Mouse (Mus musculus) heart, adult 2 months (tissue): Measurements from ENCODE around the gene Galnt2. TPM values are rescaled to one million over a fixed set of nuclear protein-coding genes. Genes with fewer than 3 reads are reported as not detected.
A peak's percentile ranks its signal among the peaks of the same experiment; 100 is the strongest.

Experiments used
- DNase-seq, 2 experiments: peaks; one replicate each; pipeline ENCODE4 v3.0.0; 2021
- H3K27ac ChIP-seq: fragments of 200-600 bp; 2 replicates; pipeline ENCODE4 v1.8.1; 2022
- H3K27me3 ChIP-seq: fragments of 200-500 bp; 2 replicates; pipeline ENCODE4 v1.6.1; 2012; ENCODE audit warnings: mild to moderate bottlenecking, low read length, inconsistent platforms, mixed read lengths; ENCODE audit not compliant: control insufficient read depth, insufficient read depth
- H3K36me3 ChIP-seq: fragments of 200-500 bp; 2 replicates; pipeline ENCODE4 v1.6.1; 2012; ENCODE audit warnings: low read length, inconsistent platforms; ENCODE audit not compliant: control insufficient read depth, insufficient read depth
- H3K4me1 ChIP-seq: fragments of 200-500 bp; 2 replicates; pipeline ENCODE4 v1.6.1; 2011; ENCODE audit warnings: low read length; ENCODE audit not compliant: control insufficient read depth, insufficient read depth
- H3K4me3 ChIP-seq: fragments of 200-600 bp; 2 replicates; pipeline ENCODE4 v1.8.1; 2022
- H3K79me2 ChIP-seq: fragments of 200-500 bp; replicated peaks from 2 replicates; pipeline ENCODE4 v1.6.1; 2012; ENCODE audit warnings: mild to moderate bottlenecking, inconsistent platforms, low read length, moderate library complexity, mixed read lengths; ENCODE audit not compliant: control insufficient read depth, insufficient read depth
- H3K9ac ChIP-seq: fragments of 200-500 bp; 2 replicates; pipeline ENCODE4 v1.6.1; 2012; ENCODE audit warnings: low read depth, mild to moderate bottlenecking, control low read depth, inconsistent platforms, low read length, mixed read lengths
- CTCF ChIP-seq: fragments of 200-600 bp; IDR thresholded peaks from 2 replicates; pipeline ENCODE4 v1.8.1; 2022; ENCODE audit warnings: antibody characterized with exemption, mild to moderate bottlenecking, moderate library complexity
- EP300 ChIP-seq: fragments of 200-500 bp; IDR thresholded peaks from 2 replicates; pipeline ENCODE4 v1.6.1; 2011; ENCODE audit warnings: low read depth, low read length, control low read depth; ENCODE audit not compliant: insufficient read depth
- POLR2A ChIP-seq: fragments of 200-500 bp; IDR thresholded peaks from 2 replicates; pipeline ENCODE4 v1.6.1; 2011; ENCODE audit warnings: mild to moderate bottlenecking, low read depth, low read length, control low read depth; ENCODE audit not compliant: insufficient read depth
- WGBS: fragments of 180-500 bp; shearing (Covaris S2); methylation state at CpG from one replicate; pipeline ENCODE4 v1.1.7; 2018; 5-methylcytosine and 5-hydroxymethylcytosine counted together
- intact Hi-C: fragments of 180-260 bp; cut with DNase I; formaldehyde crosslinking; loops from one replicate; pipeline ENCODE4 v1.15.1; 2025
- polyA plus RNA-seq: library from polyadenylated mRNA; depleted of rRNA; stranded (reverse); fragments of >200 nt; gene quantifications from 2 replicates; pipeline ENCODE4 v1.2.3, GENCODE M21; 2012
- total RNA-seq, 2 experiments: library from RNA; stranded (reverse); gene quantifications; 2 replicates each; pipeline ENCODE4 v1.2.3; 2021

The Galnt2 gene
- total and polyA plus RNA-seq, 3 experiments: 3.7 to 42.9 (median 35.2) TPM

- H3K4me1 ChIP-seq: peaks cover 2% of the 10 kb centered on the region
- intact Hi-C loops: loop anchor here (2.0 to 5.0 kb wide), 4 partner anchors 53 to 208 kb away; partner anchors contain the start of genes Taf5l and Urb2
- H3K79me2 ChIP-seq: no peaks in the 10 kb centered on the region; the same call in 1 of the 2 replicates
- DNase-seq: no peak
- H3K36me3 ChIP-seq: no peaks in the 10 kb centered on the region
- 56% methylated on average over 2 of the region's 2 CpGs for WGBS
- H3K9ac ChIP-seq: no peak overlapping the region
- H3K27me3 ChIP-seq: no peaks in the 10 kb centered on the region
- no peak overlapping the region for H3K27ac ChIP-seq
- no peak overlapping the region for H3K4me3 ChIP-seq
- TF ChIP-seq CTCF: no peak
- no peak for TF ChIP-seq EP300
- TF ChIP-seq POLR2A: no peak
These were observed 1.3 kb upstream of the Galnt2 start for GRCm38 (mm10) chr8:124229883-124230282.

- TF ChIP-seq CTCF: no peak
- no peak for TF ChIP-seq EP300
- no peak for TF ChIP-seq POLR2A
- Histone ChIP-seq H3K9ac (no peak overlapping the region), H3K36me3 (no peaks in the 10 kb centered on the region), H3K4me1 (peaks cover 2% of the 10 kb centered on the region), H3K27me3 (no peaks in the 10 kb centered on the region), H3K27ac (peak overlapping the region; percentile 54), H3K79me2 (no peaks in the 10 kb centered on the region; the same call in none of the 2 replicates), H3K4me3 (peak overlapping the region; percentile 41)
- WGBS: 44% methylated on average over 8 of the region's 8 CpGs
- DNase-seq: no peak
- intact Hi-C loops: loop anchor here (1.0 to 5.0 kb wide), 5 partner anchors 52 to 208 kb away; partner anchors contain the start of genes Taf5l and Urb2
These were observed 555 bp upstream of the Galnt2 start for GRCm38 (mm10) chr8:124230496-124231175.

GRCm38 (mm10) chr8:124231485-124232279 lies 491 bp downstream of the Galnt2 start:
- no peak for DNase-seq
- 1% methylated on average over 82 of the region's 83 CpGs for WGBS
- H3K9ac ChIP-seq: peak overlapping the region; percentile 97
- no peak for TF ChIP-seq EP300
- peak; percentile 58 for TF ChIP-seq CTCF
- H3K27me3 ChIP-seq: no peaks in the 10 kb centered on the region
- intact Hi-C loops: loop anchor here (1.0 to 5.0 kb wide), 6 partner anchors 25 to 209 kb away; partner anchors contain the start of genes Taf5l and Urb2
- peak overlapping the region; percentile 84 for H3K27ac ChIP-seq
- peak overlapping the region; percentile 99 for H3K4me3 ChIP-seq
- H3K79me2 ChIP-seq: peaks cover under 1% of the 10 kb centered on the region
- H3K4me1 ChIP-seq: peaks cover 2% of the 10 kb centered on the region
- H3K36me3 ChIP-seq: no peaks in the 10 kb centered on the region

GRCm38 (mm10) chr8:124232280-124232600 lies 1.0 kb downstream of the Galnt2 start:
- H3K27me3 ChIP-seq: no peaks in the 10 kb centered on the region
- intact Hi-C loops: loop anchor here (2.0 to 5.0 kb wide), 3 partner anchors 25 to 210 kb away; partner anchors contain the start of genes Taf5l and Urb2
- peak overlapping the region; percentile 99 for H3K4me3 ChIP-seq
- DNase-seq: no peak
- H3K4me1 ChIP-seq: peaks cover 2% of the 10 kb centered on the region
- no peak for TF ChIP-seq POLR2A
- no peak for TF ChIP-seq CTCF
- TF ChIP-seq EP300: no peak
- peak overlapping the region; percentile 84 for H3K27ac ChIP-seq
- WGBS: 16% methylated on average over 18 of the region's 18 CpGs
- peaks cover 2% of the 10 kb centered on the region for H3K79me2 ChIP-seq
- no peaks in the 10 kb centered on the region for H3K36me3 ChIP-seq
- peak overlapping the region; percentile 97 for H3K9ac ChIP-seq

GRCm38 (mm10) chr8:124234496-124234895 lies 3.3 kb downstream of the Galnt2 start:
- WGBS: 47% methylated on average over 2 of the region's 2 CpGs
- H3K4me1 ChIP-seq: peaks cover 6% of the 10 kb centered on the region
- no peak for DNase-seq
- no peak overlapping the region for H3K27ac ChIP-seq
- peaks cover 3% of the 10 kb centered on the region for H3K79me2 ChIP-seq
- no peak overlapping the region for H3K9ac ChIP-seq
- no peaks in the 10 kb centered on the region for H3K36me3 ChIP-seq
- H3K27me3 ChIP-seq: no peaks in the 10 kb centered on the region
- intact Hi-C loops: loop anchor here (5.0 kb wide), 2 partner anchors 83 to 212 kb away; partner anchors contain the start of genes Taf5l and Urb2
- no peak for TF ChIP-seq CTCF
- no peak for TF ChIP-seq EP300
- no peak for TF ChIP-seq POLR2A
- no peak overlapping the region for H3K4me3 ChIP-seq
